Mouse (Mus musculus) hindbrain, embryonic 14.5 days (tissue): ENCODE data around the gene Pofut2. TPM values are rescaled to one million over a fixed set of nuclear protein-coding genes. Genes with fewer than 3 reads are reported as not detected.

Experiments
- ATAC-seq: fragments of 200-750 bp; cut with Nextera tagmentation; 2 replicates; pipeline ENCODE4 v1.8.0; 2017; ENCODE audit warnings: moderate number of reproducible peaks, mild to moderate bottlenecking, moderate TSS enrichment, moderate library complexity; ENCODE audit not compliant: low FRiP score
- DNase-seq: peaks from one replicate; pipeline ENCODE4 v3.0.0-alpha.2; 2015; ENCODE audit warnings: low spot score
- H3K27ac ChIP-seq: fragments of 300-500 bp; sonication (generic); 2 replicates; pipeline ENCODE4 v1.5.1; 2014; ENCODE audit warnings: mild to moderate bottlenecking, moderate library complexity
- H3K27me3 ChIP-seq: fragments of 300-500 bp; sonication (generic); 2 replicates; pipeline ENCODE4 v1.6.1; 2014; ENCODE audit warnings: mild to moderate bottlenecking, low read length, mixed read lengths; ENCODE audit not compliant: control insufficient read depth, insufficient read depth
- H3K36me3 ChIP-seq: fragments of 300-500 bp; sonication (generic); replicated peaks from 2 replicates; pipeline ENCODE4 v1.6.1; 2014; ENCODE audit not compliant: control insufficient read depth, insufficient read depth
- H3K4me1 ChIP-seq: fragments of 300-500 bp; sonication (generic); replicated peaks from 2 replicates; pipeline ENCODE4 v1.6.1; 2014; ENCODE audit warnings: antibody characterized with exemption, low read length, mixed read lengths; ENCODE audit not compliant: control insufficient read depth, insufficient read depth
- H3K4me2 ChIP-seq: fragments of 300-500 bp; sonication (generic); replicated peaks from 2 replicates; pipeline ENCODE4 v1.6.1; 2014; ENCODE audit warnings: mild to moderate bottlenecking, moderate library complexity
- H3K4me3 ChIP-seq: fragments of 300-500 bp; sonication (generic); replicated peaks from 2 replicates; pipeline ENCODE4 v1.5.1; 2014; ENCODE audit warnings: mild to moderate bottlenecking, low read length
- H3K9ac ChIP-seq: fragments of 300-500 bp; sonication (generic); 2 replicates; pipeline ENCODE4 v1.6.1; 2014
- H3K9me3 ChIP-seq: fragments of 300-500 bp; sonication (generic); 2 replicates; pipeline ENCODE4 v1.6.1; 2016; ENCODE audit warnings: low read length; ENCODE audit not compliant: control insufficient read depth
- WGBS: fragments of 180-500 bp; shearing (Covaris S2); extraction: QIAGEN DNeasy Blood & Tissue Kit; methylation state at CpG from one replicate; pipeline ENCODE4 v1.1.7; 2014; 5-methylcytosine and 5-hydroxymethylcytosine counted together
- polyA plus RNA-seq: library from polyadenylated mRNA; unstranded; fragments of >200 nt; fragmentation: Nextera tagmentation; extraction: Ambion mirVana; gene quantifications from 2 replicates; pipeline ENCODE4 v1.2.1, GENCODE M21; 2014

The Pofut2 gene
- polyA plus RNA-seq, 1 experiment from 2014 or later, result 53.2 TPM

GRCm38 (mm10) chr10:77282822-77283221 lies 23.8 kb downstream of the Pofut2 start:
- Histone ChIP-seq H3K27ac (no peak overlapping the region), H3K9ac (no peak overlapping the region), H3K27me3 (no peaks in the 10 kb centered on the region), H3K9me3 (no peaks in the 10 kb centered on the region), H3K36me3 (no peaks in the 10 kb centered on the region), H3K4me2 (no peak overlapping the region), H3K4me1 (no peaks in the 10 kb centered on the region; the same call in 1 of the 2 replicates), H3K4me3 (no peak overlapping the region)
- DNase-seq, result peak; percentile 85
- ATAC-seq, result no peak
- 18% methylated on average over 6 of the region's 6 CpGs for WGBS

- H3K36me3 ChIP-seq, result no peaks in the 10 kb centered on the region
- no peaks in the 10 kb centered on the region; the same call in 1 of the 2 replicates for H3K4me1 ChIP-seq
- WGBS, result 82% methylated on average over 6 of the region's 6 CpGs
- no peaks in the 10 kb centered on the region for H3K27me3 ChIP-seq
- ATAC-seq (no peak), DNase-seq (no peak)
- no peak overlapping the region for H3K27ac ChIP-seq
- H3K9me3 ChIP-seq, result no peaks in the 10 kb centered on the region
- no peak overlapping the region for H3K4me3 ChIP-seq
- no peak overlapping the region for H3K9ac ChIP-seq
- no peak overlapping the region for H3K4me2 ChIP-seq
Observed at GRCm38 (mm10) chr10:77284832-77285231, 25.8 kb downstream of the Pofut2 start.

DNA sequence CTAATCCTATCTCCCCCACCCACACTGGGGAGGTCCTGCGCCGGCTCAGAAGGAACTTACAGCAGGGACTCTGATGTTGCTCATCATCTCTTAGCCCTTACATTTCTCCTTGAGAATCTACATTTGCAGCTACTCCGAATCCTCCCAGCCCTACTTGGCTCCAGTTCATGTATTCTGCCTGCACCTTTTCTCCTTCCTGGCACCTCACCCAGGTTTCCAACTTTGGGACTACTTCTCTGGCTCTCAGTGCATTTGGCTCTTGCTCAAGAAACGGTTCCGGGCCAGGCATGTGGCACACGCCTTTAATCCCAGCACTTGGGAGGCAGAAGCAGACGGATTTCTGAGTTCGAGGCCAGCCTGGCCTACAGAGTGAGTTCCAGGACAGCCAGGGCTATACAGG lies 28.6 kb downstream of the Pofut2 start:
- no peak for ATAC-seq
- Histone ChIP-seq H3K4me2 (no peak overlapping the region), H3K9me3 (no peaks in the 10 kb centered on the region), H3K4me3 (no peak overlapping the region), H3K27ac (no peak overlapping the region), H3K27me3 (no peaks in the 10 kb centered on the region), H3K36me3 (no peaks in the 10 kb centered on the region), H3K4me1 (no peaks in the 10 kb centered on the region; the same call in 1 of the 2 replicates), H3K9ac (no peak overlapping the region)
- no peak for DNase-seq
- WGBS, result 90% methylated on average over 8 of the region's 8 CpGs

- H3K4me1 ChIP-seq, result no peaks in the 10 kb centered on the region; the same call in 1 of the 2 replicates
- 0 out of 2 replicates have a peak overlapping the region, but pooled peaks have one; percentile 14 for H3K27ac ChIP-seq
- no peak overlapping the region for H3K4me2 ChIP-seq
- no peaks in the 10 kb centered on the region for H3K27me3 ChIP-seq
- ATAC-seq (no peak), DNase-seq (no peak)
- 65% methylated on average over 5 of the region's 5 CpGs for WGBS
- no peak overlapping the region for H3K9ac ChIP-seq
- no peaks in the 10 kb centered on the region for H3K9me3 ChIP-seq
- H3K36me3 ChIP-seq, result peaks cover 5% of the 10 kb centered on the region; the same call in 1 of the 2 replicates
- H3K4me3 ChIP-seq, result no peak overlapping the region
Observed at GRCm38 (mm10) chr10:77288639-77289195, 29.7 kb downstream of the Pofut2 start.

GRCm38 (mm10) chr10:77289559-77289958 lies 30.5 kb downstream of the Pofut2 start:
- no peaks in the 10 kb centered on the region for H3K4me1 ChIP-seq
- no peak overlapping the region for H3K9ac ChIP-seq
- no peak overlapping the region for H3K4me2 ChIP-seq
- H3K9me3 ChIP-seq, result no peaks in the 10 kb centered on the region
- DNase-seq (no peak), ATAC-seq (no peak)
- peaks cover 8% of the 10 kb centered on the region for H3K36me3 ChIP-seq
- 0 out of 2 replicates have a peak overlapping the region, but pooled peaks have one; percentile 14 for H3K27ac ChIP-seq
- WGBS, result 92% methylated on average over 8 of the region's 8 CpGs
- H3K27me3 ChIP-seq, result no peaks in the 10 kb centered on the region
- H3K4me3 ChIP-seq, result no peak overlapping the region

DNA sequence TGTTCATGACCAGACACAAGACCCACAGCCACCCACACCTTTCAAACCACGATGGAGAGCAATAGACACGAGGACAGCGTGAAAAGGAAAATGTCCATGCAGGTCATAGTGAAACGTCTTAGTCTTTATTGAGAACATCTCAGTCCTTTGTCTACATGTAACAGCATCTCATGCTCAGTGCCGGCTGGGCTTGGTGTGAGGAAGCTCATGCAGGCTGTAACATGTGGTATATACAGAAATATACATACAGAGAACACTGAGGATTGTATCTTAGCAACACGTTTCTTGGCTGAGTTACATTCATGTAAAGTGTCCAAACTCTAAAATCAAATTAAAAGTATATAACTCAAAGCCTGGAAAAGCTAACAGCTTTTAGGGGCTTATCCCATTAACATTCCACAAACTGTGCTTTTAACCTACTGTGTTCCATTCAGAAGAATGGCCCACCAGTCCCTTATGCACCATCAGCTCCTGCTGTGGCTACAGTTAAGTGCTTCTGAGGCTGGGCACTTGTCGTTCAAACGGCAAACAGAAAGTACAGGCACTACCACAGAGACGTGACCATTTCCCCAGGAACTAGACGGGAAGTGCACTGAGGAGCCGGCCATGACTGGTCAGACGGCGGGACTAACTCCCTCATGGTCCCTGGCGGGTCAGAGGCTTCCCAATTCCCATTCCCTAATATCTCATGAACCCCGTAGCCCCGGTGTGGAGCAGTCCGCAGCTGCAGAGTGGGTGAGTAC lies 31.8 kb downstream of the Pofut2 start:
- ATAC-seq (no peak), DNase-seq (no peak)
- peaks cover 9% of the 10 kb centered on the region for H3K36me3 ChIP-seq
- no peak overlapping the region for H3K9ac ChIP-seq
- H3K27ac ChIP-seq, result no peak overlapping the region
- H3K27me3 ChIP-seq, result no peaks in the 10 kb centered on the region
- no peaks in the 10 kb centered on the region for H3K9me3 ChIP-seq
- H3K4me1 ChIP-seq, result no peaks in the 10 kb centered on the region
- no peak overlapping the region for H3K4me2 ChIP-seq
- 76% methylated on average over 17 of the region's 17 CpGs for WGBS
- H3K4me3 ChIP-seq, result no peak overlapping the region

GRCm38 (mm10) chr10:77294691-77295090 lies 35.7 kb downstream of the Pofut2 start:
- no peak overlapping the region for H3K4me2 ChIP-seq
- no peak overlapping the region for H3K27ac ChIP-seq
- H3K9me3 ChIP-seq, result no peaks in the 10 kb centered on the region
- 91% methylated on average over 12 of the region's 12 CpGs for WGBS
- DNase-seq, result no peak
- no peaks in the 10 kb centered on the region for H3K4me1 ChIP-seq
- no peak for ATAC-seq
- peaks cover 15% of the 10 kb centered on the region for H3K36me3 ChIP-seq
- no peaks in the 10 kb centered on the region for H3K27me3 ChIP-seq
- no peak overlapping the region for H3K9ac ChIP-seq
- H3K4me3 ChIP-seq, result no peak overlapping the region

DNA sequence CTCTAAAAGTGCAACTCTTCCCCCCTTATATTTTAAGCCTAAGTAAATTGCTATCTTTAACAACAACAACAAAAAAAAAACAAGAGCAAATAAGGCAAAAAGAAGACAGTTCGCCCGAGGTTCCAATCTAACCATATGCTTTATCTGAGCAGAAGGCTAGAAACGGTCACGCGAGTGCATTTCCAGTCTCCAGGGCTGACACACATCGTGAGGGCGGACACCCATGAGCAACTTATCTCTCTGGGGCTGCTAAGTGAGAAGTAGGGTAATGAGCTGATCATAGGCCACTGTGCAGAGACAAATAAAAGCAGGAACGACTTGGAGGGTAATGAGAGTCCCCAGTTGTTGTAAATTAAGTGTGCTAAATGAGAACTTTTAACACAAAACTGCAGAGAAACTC lies 39.6 kb downstream of the Pofut2 start:
- DNase-seq, result no peak
- Histone ChIP-seq H3K9me3 (no peaks in the 10 kb centered on the region), H3K4me3 (no peak overlapping the region), H3K36me3 (peaks cover 36% of the 10 kb centered on the region), H3K27ac (no peak overlapping the region), H3K4me2 (no peak overlapping the region), H3K9ac (no peak overlapping the region), H3K27me3 (no peaks in the 10 kb centered on the region), H3K4me1 (no peaks in the 10 kb centered on the region)
- ATAC-seq, result no peak
- WGBS, result 85% methylated on average over 8 of the region's 8 CpGs

GRCm38 (mm10) chr10:77299194-77299593 lies 40.2 kb downstream of the Pofut2 start:
- no peak overlapping the region for H3K4me2 ChIP-seq
- no peak overlapping the region for H3K27ac ChIP-seq
- H3K4me1 ChIP-seq, result no peaks in the 10 kb centered on the region
- DNase-seq, result no peak
- no peak overlapping the region for H3K9ac ChIP-seq
- ATAC-seq, result no peak
- no peaks in the 10 kb centered on the region for H3K9me3 ChIP-seq
- peaks cover 36% of the 10 kb centered on the region for H3K36me3 ChIP-seq
- no peak overlapping the region for H3K4me3 ChIP-seq
- H3K27me3 ChIP-seq, result no peaks in the 10 kb centered on the region
- 82% methylated on average over 2 of the region's 2 CpGs for WGBS
